Mouse (Mus musculus): ENCODE measurements around the gene Mybl2.

Mybl2 gene

DNA sequence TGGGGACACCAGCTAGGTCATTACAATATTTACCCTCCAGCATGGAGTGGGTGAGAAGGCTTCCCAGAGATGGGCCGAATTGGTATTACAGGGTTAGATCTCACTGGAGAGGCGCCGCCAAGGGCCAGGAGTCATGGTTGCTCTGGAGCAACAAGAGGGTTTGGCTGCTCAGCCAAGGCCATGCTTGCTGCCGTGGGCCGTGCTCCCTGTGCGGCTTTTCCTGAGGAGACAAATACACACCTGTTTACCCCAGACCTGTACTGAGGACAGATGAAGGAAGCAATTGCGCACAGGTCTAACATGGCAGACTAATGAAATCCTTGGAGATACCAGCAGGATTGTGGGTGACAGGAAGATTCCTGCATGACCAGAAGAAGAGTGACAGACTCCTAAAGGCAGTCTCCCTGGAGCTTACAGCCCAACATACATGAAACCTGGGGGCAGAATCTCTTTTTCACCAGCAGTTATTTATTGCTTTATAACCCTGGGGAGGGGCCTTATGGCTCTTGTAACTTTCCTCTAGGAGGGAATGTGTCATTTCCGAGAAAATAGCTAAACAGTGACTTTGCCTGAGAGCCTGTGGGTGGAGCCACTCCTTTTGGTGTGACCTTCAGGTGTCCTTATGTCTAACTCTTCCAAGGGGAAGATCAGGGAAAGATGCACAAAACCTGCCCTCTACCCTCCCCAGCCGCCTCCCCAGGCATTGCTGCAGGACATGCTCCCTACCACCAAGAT lies 18.7 kb downstream of the Mybl2 start:
- DNase-seq = peak; percentile 34

DNA sequence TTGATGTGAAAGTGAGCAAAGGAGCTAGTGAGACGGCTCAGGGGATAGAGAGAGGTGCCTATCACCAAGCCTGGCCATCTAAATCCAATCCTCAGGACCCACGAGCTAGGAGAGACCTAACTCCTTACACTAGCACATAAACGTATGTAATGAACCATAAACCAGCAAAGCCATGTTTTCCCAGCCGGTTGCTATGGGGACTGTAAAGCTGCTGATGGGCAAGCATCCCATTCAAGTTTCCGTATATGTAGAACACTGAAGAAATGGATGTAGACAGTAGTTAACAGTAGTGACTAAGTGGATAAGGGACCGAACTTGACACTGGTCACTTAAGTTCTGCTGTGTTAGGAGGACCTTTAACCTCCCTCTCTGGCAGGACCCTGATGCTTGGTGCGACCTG lies 19.5 kb downstream of the Mybl2 start:
- DNase-seq = no peak

DNA sequence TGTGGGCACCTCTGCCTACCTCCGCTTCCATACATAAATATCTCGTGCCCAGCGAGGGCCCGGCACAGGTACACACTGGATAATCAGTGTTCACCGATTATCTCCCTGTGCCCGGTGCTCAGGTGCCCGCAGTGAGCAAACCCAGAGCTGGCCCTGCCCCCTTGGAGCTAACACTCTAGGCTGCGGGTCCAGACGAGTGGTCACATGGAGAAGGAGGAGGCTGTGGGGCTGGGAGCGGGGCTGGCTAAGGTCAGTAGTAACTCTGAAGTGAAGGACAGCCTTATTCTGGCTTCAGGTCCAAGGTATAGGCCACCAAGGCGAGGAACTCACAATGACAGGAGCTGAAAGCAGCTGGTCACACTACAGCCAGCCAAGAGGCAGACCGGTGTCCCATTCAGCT lies 20.3 kb downstream of the Mybl2 start:
- peak; percentile 35 for DNase-seq

DNA sequence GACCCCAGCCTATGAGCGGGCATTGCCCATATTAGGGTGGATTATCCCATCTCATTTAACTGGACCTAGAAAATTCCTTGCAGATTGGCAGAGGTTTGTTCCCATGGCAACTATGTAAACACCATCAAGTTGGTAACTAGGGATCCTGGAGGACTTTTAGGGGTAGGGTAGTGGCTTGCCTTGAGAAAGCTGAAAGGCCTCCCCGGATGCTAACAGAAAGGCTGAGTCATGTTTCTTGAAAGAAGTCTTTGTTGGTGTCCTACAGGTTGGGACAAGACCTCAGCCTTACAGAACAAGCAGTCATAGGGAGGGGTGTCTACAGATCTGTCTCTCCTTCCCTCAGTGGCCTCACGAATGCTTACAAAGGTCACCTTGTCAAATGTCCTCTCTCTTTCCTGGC lies 20.7 kb downstream of the Mybl2 start:
- DNase-seq = no peak

DNA sequence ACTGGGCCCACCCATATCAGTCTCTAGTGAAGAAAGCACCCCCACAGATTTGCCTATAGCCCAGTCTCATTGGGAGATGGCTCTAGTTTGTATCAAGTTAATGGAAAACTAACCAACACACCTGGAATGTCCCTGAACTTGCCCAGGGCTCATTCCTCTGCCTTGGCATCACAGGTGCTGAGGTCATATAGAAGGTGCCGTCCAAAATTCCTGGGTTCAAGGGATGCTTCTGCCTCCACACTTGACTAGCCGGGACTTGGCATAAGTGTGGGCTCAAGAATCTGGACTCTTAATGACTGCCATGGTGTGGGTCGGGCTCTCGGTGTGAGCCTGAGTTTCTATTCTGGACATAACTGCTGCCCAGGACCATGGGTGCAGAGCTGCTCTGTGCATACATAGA lies 24.6 kb downstream of the Mybl2 start:
- DNase-seq = peak; percentile 57

DNA sequence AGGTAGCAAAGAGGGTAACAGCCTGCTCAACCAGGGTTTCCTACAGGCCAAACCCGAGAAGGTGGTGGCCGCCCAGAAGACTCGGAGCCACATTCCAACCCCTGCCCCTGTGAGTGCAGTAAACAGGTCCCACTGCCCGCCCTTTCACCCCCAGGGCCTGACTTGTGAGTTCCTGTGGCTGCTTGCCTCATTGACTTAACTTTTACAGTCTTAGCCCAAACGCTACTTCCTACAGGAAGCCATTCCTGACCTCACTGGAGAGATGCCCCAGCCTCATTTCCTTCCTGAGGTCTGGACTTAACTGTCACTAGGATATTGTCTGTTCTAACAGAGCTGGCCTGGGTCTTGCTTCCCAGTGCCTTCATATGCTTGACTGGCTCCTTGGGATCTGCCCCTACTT lies 28.1 kb downstream of the Mybl2 start:
- peak; percentile 61 for DNase-seq

DNA sequence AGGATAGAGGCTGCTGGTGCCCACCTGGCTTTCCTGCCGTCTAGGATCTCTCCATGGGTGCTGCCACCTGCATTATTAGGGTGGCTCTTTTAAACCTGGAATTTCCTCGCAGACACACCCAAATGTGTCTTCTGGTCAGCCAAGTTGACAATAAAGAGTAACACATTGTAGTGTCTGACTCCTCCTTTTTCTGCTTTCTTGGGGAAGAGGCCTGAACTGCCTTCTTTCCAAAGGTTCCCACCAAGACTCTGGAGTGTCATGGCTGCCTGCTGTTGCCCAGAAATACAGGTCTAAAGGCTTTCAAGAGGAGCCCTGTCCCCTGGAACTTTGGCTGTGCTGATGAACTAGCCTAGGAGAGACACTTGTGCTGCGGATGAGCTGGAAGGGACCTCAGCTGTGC lies 30.0 kb downstream of the Mybl2 start:
- no peak for DNase-seq

DNA sequence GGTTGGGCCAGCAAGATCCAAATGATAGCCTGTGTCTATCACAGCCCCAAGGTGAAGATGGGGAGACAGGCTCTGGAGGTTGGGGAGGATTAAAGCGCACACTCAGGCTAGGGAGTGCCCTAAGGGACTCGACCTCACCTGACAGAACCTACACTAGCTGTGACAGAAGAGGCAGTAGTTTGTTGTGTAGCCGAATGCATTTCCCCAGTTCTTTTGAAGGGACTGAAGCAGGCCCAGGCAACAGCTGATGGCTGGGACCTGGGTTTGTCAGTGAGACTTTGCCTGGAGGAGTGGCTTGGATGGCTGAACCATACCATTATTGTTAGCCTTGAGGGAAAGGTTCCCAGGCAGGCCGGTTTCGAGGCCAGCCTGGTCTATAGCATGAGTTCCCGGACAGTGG lies 30.6 kb downstream of the Mybl2 start:
- no peak for DNase-seq

DNA sequence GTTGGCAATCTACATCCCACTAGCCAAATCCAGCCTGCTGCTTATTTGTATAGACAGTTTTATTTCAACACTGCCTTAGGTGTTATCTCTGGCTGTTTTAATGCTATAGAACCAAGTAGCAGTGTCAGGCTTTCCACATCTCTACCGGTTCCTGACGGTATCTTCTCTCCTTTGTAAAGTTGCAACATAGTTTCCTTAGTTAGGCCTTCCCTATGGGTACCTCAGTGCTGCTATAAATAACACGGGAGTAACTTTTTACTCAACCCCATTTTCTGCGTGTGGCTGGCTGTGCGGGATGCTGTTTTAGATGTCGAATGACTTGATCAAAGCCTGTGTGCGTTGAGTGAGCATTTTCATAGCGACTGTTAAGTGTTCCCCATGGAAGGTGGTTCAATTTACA lies 32.1 kb downstream of the Mybl2 start:
- no peak for DNase-seq

DNA sequence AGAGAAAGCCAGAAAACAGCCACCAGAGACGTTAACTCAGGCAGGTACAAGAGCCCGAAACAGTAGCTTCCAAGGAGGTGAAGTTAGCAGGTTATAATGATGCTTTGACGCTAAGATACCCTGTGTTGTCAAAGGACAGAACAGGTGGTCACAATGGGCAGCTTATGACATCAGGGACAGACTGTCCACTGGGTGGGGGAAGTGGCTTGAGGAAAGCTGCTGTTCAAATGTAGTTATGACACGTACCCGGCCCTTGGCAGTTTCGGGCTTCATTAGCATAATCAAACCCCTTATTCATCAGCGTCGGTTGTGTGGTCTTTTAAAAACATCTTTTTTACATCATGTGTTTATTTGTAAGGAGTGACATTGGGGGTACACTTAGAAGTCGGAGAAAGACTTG lies 33.2 kb downstream of the Mybl2 start, which contains the start of gene Gtsf1l:
TSS of gene Gtsf1l (minus strand) at position 128 of the 400 bp plus-strand sequence.
- no peak for DNase-seq

DNA sequence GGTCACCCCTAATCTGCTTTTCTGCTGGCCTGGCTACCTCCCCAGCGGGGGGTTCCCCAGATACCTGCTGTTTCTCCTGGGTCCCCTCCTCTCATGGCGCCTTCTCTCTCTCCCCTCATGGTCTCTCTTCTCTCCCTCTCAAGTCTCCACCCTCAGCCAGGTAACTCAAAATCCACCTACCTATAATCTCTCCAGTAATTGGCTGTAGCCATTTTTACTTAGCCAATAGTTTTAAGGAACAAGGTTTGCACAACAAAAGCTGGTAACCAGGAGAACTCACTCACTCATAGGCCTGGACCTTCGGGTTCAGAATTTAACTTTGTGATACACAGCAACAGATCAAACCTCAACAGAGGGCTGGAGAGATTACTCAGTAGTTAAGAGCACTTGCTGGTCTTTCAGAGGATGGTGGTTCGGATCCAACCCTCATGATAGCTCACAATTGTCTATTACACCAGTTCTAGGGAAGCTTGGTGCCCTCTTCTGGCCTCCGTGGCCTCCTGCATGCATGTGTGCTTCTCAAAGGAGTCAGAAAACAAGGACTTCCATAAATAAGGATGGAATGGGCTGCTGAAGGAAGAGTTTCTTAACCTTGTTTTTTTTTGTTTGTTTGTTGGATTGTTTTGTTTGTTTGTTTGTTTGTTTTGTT lies 35.1 kb downstream of the Mybl2 start:
- no peak for DNase-seq

DNA sequence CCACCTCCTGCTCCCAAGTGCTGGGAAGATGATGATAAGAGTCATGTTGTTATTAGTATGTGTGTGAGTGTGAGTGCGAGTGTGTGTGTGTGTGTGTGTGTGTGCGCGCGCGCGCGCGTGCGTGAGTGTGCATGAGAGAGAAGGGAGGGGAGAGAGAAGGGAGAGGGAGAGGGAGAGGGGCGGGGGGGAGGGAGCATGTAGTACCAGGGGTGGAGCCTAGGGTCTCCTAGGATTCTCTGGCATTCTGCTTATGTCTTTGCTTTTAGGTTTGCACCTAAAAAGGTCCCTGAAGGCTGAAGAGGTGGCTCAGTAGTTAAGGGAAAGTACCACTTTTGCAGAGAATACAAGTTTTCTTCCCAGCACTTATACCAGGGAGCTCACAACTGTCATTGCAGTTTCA lies 40.4 kb downstream of the Mybl2 start:
- DNase-seq = no peak

DNA sequence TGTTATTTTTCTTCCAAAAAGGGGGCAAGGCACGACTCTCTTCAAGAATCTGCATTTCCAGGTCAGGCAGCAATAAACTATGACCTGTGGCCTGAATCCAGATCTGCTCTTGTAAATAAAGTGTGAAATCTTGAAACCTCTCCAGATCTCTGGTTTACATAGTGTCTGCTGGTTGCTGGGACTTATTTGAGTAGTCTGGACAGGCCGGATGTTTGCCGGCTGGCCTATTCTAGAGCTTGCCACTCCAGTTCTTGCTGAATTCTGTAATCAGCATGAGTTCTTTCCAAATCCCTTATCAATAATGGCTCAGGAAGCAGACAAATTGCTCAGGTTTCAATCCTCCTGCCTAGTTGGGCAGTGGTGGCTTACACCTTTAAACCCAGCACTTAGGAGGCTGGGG lies 41.3 kb downstream of the Mybl2 start:
- DNase-seq = no peak

DNA sequence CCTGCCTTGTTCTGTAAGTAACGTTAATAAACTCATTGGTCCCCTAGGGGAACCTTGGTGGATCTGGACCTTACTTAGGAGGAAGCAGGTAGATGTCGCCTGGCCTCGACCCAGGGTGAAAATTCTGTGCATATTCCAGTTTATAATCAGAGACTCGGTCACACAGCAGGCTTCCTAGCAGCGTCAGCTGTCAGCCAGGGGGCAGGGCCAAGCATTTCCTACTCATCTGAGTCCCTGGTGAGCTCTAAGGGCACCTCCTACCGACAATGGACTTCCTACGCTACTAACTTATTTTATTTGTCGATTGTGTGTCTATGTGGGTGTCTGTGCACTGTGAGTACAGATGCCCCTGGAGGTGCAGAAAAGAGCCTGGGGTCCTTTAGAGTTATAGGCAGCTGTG lies 45.4 kb downstream of the Mybl2 start:
- no peak for DNase-seq

DNA sequence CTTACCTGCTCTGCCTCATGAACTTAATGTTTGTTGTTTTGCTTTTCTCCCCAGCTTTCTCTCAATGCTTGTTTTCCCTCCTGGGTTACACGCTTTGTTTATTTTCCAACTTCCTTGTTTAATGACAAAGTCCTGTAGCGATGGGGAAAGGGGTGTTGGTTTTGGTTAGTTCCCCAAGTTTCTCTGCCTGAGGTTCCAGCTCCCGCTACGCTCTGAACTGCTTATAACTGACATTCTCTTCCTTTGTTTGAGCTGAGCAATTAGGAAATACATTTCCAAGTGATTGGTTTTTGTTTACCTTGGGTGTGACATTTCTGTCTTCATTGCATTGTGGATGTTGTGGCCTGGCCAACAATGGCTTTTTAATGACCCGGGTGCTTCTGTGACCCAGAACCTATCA lies 46.1 kb downstream of the Mybl2 start:
- DNase-seq = no peak

DNA sequence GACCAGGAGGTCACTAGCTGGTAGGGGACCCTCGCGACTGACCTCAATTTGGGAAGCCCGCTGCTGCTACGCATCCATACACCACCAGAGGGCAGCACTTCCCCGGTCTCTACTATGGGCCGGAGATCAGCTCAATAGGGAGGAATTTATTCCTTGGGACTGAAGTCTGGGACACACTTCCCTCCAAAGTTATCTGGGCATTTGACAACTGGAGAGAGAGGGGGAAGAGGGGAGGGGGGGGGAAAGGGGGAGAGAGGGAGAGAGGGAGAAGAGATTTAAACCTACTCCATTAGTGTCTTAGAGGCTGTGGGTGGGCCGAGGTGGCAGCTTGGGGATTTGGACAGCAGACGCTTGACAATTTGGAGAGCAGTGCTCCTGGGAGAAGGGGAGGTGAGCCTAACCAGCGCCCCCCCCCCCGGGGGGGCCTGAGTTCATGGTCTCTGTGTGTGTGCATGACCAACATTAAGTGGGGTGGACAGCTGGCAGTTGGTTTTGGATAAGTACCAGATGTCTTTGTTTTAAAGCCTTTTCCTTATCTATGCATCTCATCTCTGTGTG lies 47.2 kb downstream of the Mybl2 start:
- peak; percentile 14 for DNase-seq

DNA sequence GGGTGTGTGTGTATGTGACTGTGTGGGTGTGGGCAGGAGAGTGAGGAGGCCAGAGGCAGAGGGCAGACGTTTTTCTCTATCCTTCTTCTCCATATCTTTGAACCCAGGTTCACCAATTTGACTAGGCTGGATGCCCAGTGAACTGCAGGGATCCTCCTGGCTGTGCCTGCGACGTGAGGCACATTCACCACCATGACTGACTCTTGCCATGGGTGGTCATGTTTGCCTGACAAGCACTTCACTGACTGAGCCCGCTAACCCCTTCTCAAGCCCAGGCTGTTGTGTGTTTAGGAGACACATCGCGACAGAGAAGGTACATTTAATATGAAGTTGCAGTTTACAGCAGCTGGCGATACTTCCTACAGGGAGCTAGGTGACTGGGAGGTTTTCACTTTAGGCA lies 47.7 kb downstream of the Mybl2 start:
- DNase-seq = no peak

DNA sequence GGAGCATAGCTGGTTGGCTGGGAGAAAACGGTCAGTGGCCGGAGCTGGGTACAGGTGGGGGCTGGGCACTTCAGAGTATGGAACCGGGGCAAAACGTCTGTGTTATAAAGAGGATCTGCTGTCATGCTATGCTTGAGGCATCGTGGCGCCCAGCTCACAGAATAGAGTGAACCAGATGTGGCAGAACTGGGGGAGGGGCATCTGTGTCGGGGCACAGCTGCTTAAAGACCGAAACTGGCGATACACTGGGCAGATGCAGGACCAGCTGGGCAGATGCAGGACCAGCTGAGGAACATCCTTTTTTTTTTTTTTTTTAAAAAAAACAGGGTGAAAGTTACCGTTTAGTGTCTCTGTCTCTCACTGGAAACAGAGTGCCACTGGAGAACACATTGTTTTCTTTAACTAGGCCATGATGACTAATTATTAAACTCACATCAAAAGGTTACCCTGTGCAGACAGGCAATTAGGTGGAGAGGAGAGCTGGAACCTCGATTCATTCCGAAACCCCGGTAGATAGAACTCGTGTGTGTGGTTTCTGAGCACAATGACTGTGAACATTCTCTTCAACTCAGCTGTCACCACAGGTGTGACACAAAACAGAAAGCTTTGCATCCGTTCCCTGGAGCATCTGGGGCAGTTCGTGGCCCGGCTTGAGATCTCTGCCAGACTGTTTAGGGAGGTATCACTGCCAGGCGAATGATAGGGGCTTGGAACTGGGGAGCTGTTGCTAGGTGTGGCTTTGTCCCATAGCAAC lies 48.6 kb downstream of the Mybl2 start:
- no peak for DNase-seq

DNA sequence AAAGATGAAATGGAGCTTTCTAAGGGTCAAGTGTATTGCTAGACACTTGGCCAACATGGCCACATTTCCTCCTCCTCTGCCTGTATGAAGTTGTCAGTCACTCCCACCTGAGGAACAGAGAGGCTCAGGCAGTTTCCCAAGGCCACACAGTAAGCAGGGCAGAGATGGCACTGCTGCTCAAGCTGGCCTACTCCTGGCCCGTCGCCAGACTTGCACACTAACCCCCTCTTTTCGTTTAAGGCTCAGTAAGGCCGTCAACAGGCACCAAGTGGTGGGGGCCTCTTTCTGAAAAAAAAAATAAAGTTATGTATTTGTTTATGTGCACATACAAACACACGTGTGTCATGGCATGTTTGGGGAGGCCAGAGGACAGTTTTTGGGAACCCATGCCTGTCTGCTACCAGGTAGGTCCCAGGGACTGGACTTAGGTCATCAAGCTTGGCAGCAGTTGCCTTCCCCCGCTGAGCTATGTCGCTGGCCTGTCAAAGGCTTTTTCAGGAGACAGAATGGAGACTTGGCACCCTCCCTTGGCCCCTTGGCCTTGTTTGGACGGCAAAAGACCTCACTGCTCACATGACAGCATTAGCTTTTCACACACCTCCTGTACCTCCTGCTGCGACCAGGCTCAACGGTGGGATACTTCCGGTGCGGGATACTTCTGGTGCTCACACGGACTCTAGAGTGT lies 49.7 kb downstream of the Mybl2 start:
- no peak for DNase-seq

DNA sequence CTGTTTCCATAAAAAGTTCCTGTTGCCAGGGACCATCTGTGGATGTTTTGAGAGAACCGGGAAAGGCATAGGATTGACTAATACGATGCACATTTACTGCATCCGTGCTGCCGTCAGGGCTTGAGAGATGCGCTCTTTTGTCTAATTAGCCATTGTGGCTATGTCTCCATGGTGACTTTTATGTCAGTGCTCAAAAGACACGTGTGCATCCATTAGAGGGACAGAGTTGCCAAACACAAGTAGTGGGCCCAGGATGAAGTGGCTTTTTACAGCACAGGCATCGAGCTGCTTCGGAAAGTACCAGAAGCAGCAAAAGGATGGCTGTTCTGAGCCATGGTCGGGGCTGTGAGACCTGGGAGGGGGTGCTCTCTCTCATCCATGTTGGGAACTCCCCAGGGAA lies 53.9 kb downstream of the Mybl2 start:
- DNase-seq = no peak

DNA sequence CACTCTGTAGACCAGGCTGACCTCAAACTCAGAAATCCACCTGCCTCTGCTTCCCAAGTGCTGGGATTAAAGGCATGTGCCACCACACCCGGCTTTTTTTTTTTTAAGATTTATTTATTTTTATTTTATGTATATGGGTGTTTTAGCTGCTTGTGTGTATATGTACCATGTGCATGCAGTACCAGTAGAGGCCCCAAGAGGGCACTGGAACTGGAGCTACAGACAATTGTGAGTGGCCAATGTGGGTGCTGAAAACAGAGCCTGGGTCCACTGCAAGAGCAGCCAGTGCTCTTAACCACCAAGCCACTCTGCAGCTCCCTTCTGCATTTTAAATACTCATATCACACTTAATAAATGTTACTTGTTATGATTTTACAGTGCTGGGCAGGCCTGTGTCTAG lies 56.2 kb downstream of the Mybl2 start:
- no peak for DNase-seq

DNA sequence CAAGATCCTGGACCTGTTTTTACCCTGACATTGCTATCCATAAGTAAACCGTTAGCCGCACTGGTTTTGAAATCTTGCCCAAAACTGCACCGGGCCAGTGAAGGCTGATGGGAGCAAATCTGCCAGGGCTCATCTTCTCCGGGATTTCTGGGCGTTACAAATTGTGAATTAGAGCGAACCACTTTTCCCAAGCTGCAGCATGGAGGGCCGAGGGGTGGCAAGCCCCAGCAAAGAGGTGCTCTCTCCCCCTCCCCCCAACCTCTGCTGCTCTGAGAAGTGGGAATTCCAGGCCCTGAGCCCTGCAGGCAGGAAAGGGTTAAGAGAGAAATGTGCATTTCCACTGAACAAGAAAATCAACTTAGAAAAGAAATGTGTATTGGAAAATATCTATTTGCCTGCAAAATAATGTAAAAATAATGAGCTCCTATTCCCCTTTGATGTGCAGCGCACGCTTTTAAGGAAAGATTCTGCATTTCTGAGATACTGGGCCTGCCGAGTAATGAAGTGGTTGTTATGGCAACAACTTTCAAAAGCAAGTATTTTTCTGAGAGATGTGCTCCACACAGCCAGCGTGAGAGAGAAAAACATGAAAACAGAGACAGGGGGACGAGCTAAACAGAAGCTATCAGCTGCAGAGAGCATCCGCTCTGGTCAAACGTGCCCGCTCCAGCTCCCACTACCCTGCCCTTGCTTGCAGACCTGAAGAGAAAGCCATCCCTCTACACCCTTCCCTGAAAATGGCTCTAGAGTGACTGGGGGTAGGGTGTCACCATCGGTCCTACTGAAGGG lies 57.1 kb downstream of the Mybl2 start:
- DNase-seq = no peak

Measured in kidney, adult 11 months (tissue).